Mouse (Mus musculus): ENCODE results near the gene Rps25. TPM values are rescaled to one million over a fixed set of nuclear protein-coding genes. Genes with fewer than 3 reads are reported as not detected.
"Not testable (repeated sequence)": the region's sequence is repeated elsewhere in the genome, so short reads cannot be mapped to it uniquely, and the experiment has no call there.

Gene Rps25
- 1,783 and 1,792 TPM in 2 replicates for polyA plus RNA-seq (2016; fragmentation: Nextera tagmentation; extraction: Ambion mirVana)

GRCm38 (mm10) chr9:44406906-44407751 lies at the start of gene Rps25, which contains the start of gene Trappc4:
Gene Rps25, plus strand, starts transcription at chr9:44407139.
Gene Trappc4, minus strand, starts transcription at chr9:44407600.
- H3K27me3 ChIP-seq (replicated peaks) = no peaks in the 10 kb centered on the region
- H3K4me3 ChIP-seq = peak within 1 kb of the TSS; percentile 91
- H3K4me1 ChIP-seq = peaks cover 61% of the 10 kb centered on the region
- WGBS (ENCODE audit: insufficient replicate concordance) = under 1% methylated on average over 51 of the region's 51 CpGs
- H3K9ac ChIP-seq = peak within 1 kb of the TSS; percentile 91
- H3K9me3 ChIP-seq (replicated peaks) = no peaks in the 10 kb centered on the region
- H3K36me3 ChIP-seq = peaks cover 73% of the 10 kb centered on the region
- peak; percentile 93 for ATAC-seq
- peak within 1 kb of the TSS; percentile 73 for H3K4me2 ChIP-seq
- peak within 1 kb of the TSS; percentile 90 for H3K27ac ChIP-seq

GRCm38 (mm10) chr9:44357207-44357606 lies 49.7 kb upstream of the Rps25 start:
- Histone ChIP-seq H3K4me1 (peaks cover 24% of the 10 kb centered on the region), H3K4me2 (no peak overlapping the region), H3K9me3 (replicated peaks) (no peaks in the 10 kb centered on the region), H3K4me3 (no peak overlapping the region), H3K27ac (no peak overlapping the region), H3K27me3 (replicated peaks) (no peaks in the 10 kb centered on the region), H3K9ac (no peak overlapping the region), H3K36me3 (peaks cover 76% of the 10 kb centered on the region)
- 63% methylated on average over 4 of the region's 4 CpGs for WGBS (ENCODE audit: insufficient replicate concordance)
- peak; percentile 36; the same call in 1 of the 2 replicates for ATAC-seq

GRCm38 (mm10) chr9:44361190-44361917 lies 45.6 kb upstream of the Rps25 start, which contains the start of gene Vps11:
Gene Vps11, minus strand, starts transcription at chr9:44361670.
- no peaks in the 10 kb centered on the region for H3K9me3 ChIP-seq (replicated peaks)
- peaks cover 34% of the 10 kb centered on the region for H3K36me3 ChIP-seq
- WGBS (ENCODE audit: insufficient replicate concordance) = under 1% methylated on average over 44 of the region's 44 CpGs
- peak within 1 kb of the TSS; percentile 92 for H3K4me3 ChIP-seq
- no peaks in the 10 kb centered on the region for H3K27me3 ChIP-seq (replicated peaks)
- peak; percentile 90 for ATAC-seq
- peak within 1 kb of the TSS; percentile 87 for H3K27ac ChIP-seq
- peak within 1 kb of the TSS; percentile 84 for H3K9ac ChIP-seq
- H3K4me2 ChIP-seq = peak within 1 kb of the TSS; percentile 83
- H3K4me1 ChIP-seq = peaks cover 20% of the 10 kb centered on the region

GRCm38 (mm10) chr9:44361931-44362330 lies 45.0 kb upstream of the Rps25 start:
- H3K9me3 ChIP-seq (replicated peaks); H3K27me3 ChIP-seq (replicated peaks): not testable (repeated sequence)
- H3K4me3 ChIP-seq = peak overlapping the region; percentile 92
- peak; percentile 30; the same call in 1 of the 2 replicates for ATAC-seq
- H3K4me1 ChIP-seq = peaks cover 18% of the 10 kb centered on the region
- peaks cover 28% of the 10 kb centered on the region for H3K36me3 ChIP-seq
- peak overlapping the region; percentile 86 for H3K27ac ChIP-seq
- WGBS (ENCODE audit: insufficient replicate concordance) = 38% methylated on average over 4 of the region's 4 CpGs
- H3K4me2 ChIP-seq = peak overlapping the region; percentile 83
- H3K9ac ChIP-seq = peak overlapping the region; percentile 84

- no peak overlapping the region for H3K4me2 ChIP-seq
- H3K27me3 ChIP-seq (replicated peaks) = no peaks in the 10 kb centered on the region
- H3K4me3 ChIP-seq = no peak overlapping the region
- no peak overlapping the region for H3K9ac ChIP-seq
- peaks cover 6% of the 10 kb centered on the region for H3K36me3 ChIP-seq
- WGBS (ENCODE audit: insufficient replicate concordance) = 57% methylated on average over 3 of the region's 3 CpGs
- no peak for ATAC-seq
- peaks cover 16% of the 10 kb centered on the region for H3K4me1 ChIP-seq
- no peak overlapping the region for H3K27ac ChIP-seq
- no peaks in the 10 kb centered on the region for H3K9me3 ChIP-seq (replicated peaks)
Measured at GRCm38 (mm10) chr9:44364480-44364879, 42.5 kb upstream of the Rps25 start.

GRCm38 (mm10) chr9:44373386-44373785 lies 33.6 kb upstream of the Rps25 start:
- H3K9ac ChIP-seq = peak overlapping the region; percentile 9; the same call in 1 of the 2 replicates
- no peaks in the 10 kb centered on the region for H3K27me3 ChIP-seq (replicated peaks)
- H3K4me2 ChIP-seq = no peak overlapping the region
- peaks cover 20% of the 10 kb centered on the region for H3K4me1 ChIP-seq
- ATAC-seq = 0 out of 2 replicates have a peak, but pooled peaks have one; percentile 42
- peak overlapping the region; percentile 27; the same call in 1 of the 2 replicates for H3K27ac ChIP-seq
- no peak overlapping the region for H3K4me3 ChIP-seq
- H3K9me3 ChIP-seq (replicated peaks) = no peaks in the 10 kb centered on the region
- no peaks in the 10 kb centered on the region for H3K36me3 ChIP-seq

GRCm38 (mm10) chr9:44376141-44376540 lies 30.8 kb upstream of the Rps25 start:
- peaks cover 7% of the 10 kb centered on the region for H3K36me3 ChIP-seq
- no peak for ATAC-seq
- no peak overlapping the region for H3K9ac ChIP-seq
- 85% methylated on average over 6 of the region's 6 CpGs for WGBS (ENCODE audit: insufficient replicate concordance)
- H3K27ac ChIP-seq = no peak overlapping the region
- H3K27me3 ChIP-seq (replicated peaks) = no peaks in the 10 kb centered on the region
- H3K4me3 ChIP-seq = no peak overlapping the region
- no peak overlapping the region for H3K4me2 ChIP-seq
- peaks cover 39% of the 10 kb centered on the region for H3K4me1 ChIP-seq
- no peaks in the 10 kb centered on the region for H3K9me3 ChIP-seq (replicated peaks)

- not testable (repeated sequence) for H3K4me3 ChIP-seq; H3K27me3 ChIP-seq (replicated peaks); H3K27ac ChIP-seq; H3K9me3 ChIP-seq (replicated peaks); ATAC-seq
- Histone ChIP-seq H3K4me2 (peak overlapping the region; percentile 92), H3K36me3 (peaks cover 19% of the 10 kb centered on the region), H3K4me1 (peaks cover 43% of the 10 kb centered on the region), H3K9ac (peak overlapping the region; percentile 86; the same call in 1 of the 2 replicates)
- WGBS (ENCODE audit: insufficient replicate concordance) = 60% methylated on average over 2 of the region's 2 CpGs
Measured at GRCm38 (mm10) chr9:44377335-44377734, 29.6 kb upstream of the Rps25 start.

- H3K4me2 ChIP-seq = peak overlapping the region; percentile 92
- no peaks in the 10 kb centered on the region for H3K27me3 ChIP-seq (replicated peaks)
- peak overlapping the region; percentile 86 for H3K9ac ChIP-seq
- H3K4me3 ChIP-seq = peak overlapping the region; percentile 79
- no peaks in the 10 kb centered on the region for H3K9me3 ChIP-seq (replicated peaks)
- no peak for ATAC-seq
- WGBS (ENCODE audit: insufficient replicate concordance) = 39% methylated on average over 5 of the region's 5 CpGs
- H3K4me1 ChIP-seq = peaks cover 42% of the 10 kb centered on the region
- H3K36me3 ChIP-seq = peaks cover 28% of the 10 kb centered on the region
- peak overlapping the region; percentile 85 for H3K27ac ChIP-seq
Measured at GRCm38 (mm10) chr9:44378153-44378730, 28.7 kb upstream of the Rps25 start.

- peak within 1 kb of the TSS; percentile 86 for H3K9ac ChIP-seq
- peak; percentile 94 for ATAC-seq
- under 1% methylated on average over 83 of the region's 83 CpGs for WGBS (ENCODE audit: insufficient replicate concordance)
- no peaks in the 10 kb centered on the region for H3K27me3 ChIP-seq (replicated peaks)
- peaks cover 34% of the 10 kb centered on the region for H3K4me1 ChIP-seq
- H3K4me3 ChIP-seq = peak within 1 kb of the TSS; percentile 79
- no peaks in the 10 kb centered on the region for H3K9me3 ChIP-seq (replicated peaks)
- H3K27ac ChIP-seq = peak within 1 kb of the TSS; percentile 85
- H3K36me3 ChIP-seq = peaks cover 38% of the 10 kb centered on the region
- H3K4me2 ChIP-seq = peak within 1 kb of the TSS; percentile 92
Measured at GRCm38 (mm10) chr9:44379054-44379834, 27.7 kb upstream of the Rps25 start, which contains the start of gene Hyou1. Gene Hyou1, plus strand, starts transcription at chr9:44379490.

GRCm38 (mm10) chr9:44379862-44380261 lies 27.1 kb upstream of the Rps25 start:
- H3K4me2 ChIP-seq = peak overlapping the region; percentile 92
- H3K27me3 ChIP-seq (replicated peaks) = no peaks in the 10 kb centered on the region
- peak overlapping the region; percentile 86 for H3K9ac ChIP-seq
- H3K9me3 ChIP-seq (replicated peaks) = no peaks in the 10 kb centered on the region
- 5% methylated on average over 15 of the region's 15 CpGs for WGBS (ENCODE audit: insufficient replicate concordance)
- H3K4me1 ChIP-seq = peaks cover 34% of the 10 kb centered on the region
- peaks cover 45% of the 10 kb centered on the region for H3K36me3 ChIP-seq
- ATAC-seq = peak; percentile 8
- peak overlapping the region; percentile 85 for H3K27ac ChIP-seq
- H3K4me3 ChIP-seq = peak overlapping the region; percentile 79

Measured in liver, embryonic 12.5 days (tissue).